In the genomic region with DNA sequence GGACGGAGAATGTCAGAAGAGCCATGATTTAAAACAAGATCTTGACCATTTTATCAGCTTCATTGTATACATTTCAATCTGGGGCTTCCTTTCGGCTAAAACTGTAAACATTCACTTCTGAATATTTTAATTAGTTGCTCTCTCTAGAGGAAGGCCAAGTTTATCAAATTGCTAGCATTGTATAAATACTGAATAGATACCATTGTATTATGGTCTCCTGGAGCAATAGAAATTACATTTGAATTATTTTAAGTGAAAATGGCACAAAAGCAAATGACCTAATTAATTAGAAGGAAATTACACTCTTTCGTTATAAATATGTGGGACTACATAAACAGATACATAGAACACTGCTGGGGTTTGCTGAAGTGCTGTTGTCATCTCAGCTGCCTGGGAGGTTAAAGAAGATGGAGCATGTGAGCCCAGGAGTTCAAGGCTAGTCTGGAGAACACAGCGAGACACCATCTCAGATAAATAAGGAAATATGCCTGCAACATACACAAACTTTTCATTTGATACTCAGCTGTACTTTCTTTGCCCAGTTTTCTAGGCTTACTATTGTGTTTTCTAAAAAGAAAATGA, we compare ENCODE assay signal across 20 mouse cellular contexts.
DNase-seq lines count a peak whose midpoint lies in the region; ATAC-seq and TF ChIP-seq lines count a peak whose summit lies in the region.
"Had no signal": no experiment of that assay in that cellular context is flagged by ENCODE, and none has a peak within 500 bp of the region (broad histone marks: within the 10 kb centered on the region; RNA-seq: fewer than 3 reads in every experiment).

No protein-coding gene starts in this region.

- intact Hi-C loops in heart, postnatal 10 days (cut with DNase I) = no loop called here
- intact Hi-C loops in heart, postnatal 14 days (cut with DNase I) = no loop called here

- WGBS in heart, embryonic 10.5 days = 47% methylated on average over 4 of the region's 4 CpGs
- 55% methylated on average over 4 of the region's 4 CpGs for WGBS in heart, embryonic 15.5 days
- 61% methylated on average over 4 of the region's 4 CpGs for WGBS in liver, embryonic 11.5 days
- 66% methylated on average over 4 of the region's 4 CpGs for WGBS in liver, postnatal 0 days (ENCODE audit: insufficient replicate concordance)
- 38% methylated on average over 4 of the region's 4 CpGs for WGBS in lung, postnatal 0 days

- H3K4me2 ChIP-seq in heart, embryonic 15.5 days = no peak overlapping the region
- H3K4me2 ChIP-seq in liver, embryonic 11.5 days = no peak overlapping the region
- no peak overlapping the region for H3K4me2 ChIP-seq in liver, postnatal 0 days (ENCODE audit: low read depth, low read length)
- no peak overlapping the region for H3K4me2 ChIP-seq in lung, postnatal 0 days (replicated peaks; ENCODE audit: low read depth, low read length)
- H3K4me2 ChIP-seq: forebrain, embryonic 13.5 days; hindbrain, embryonic 15.5 days had no signal

- no peak for TF ChIP-seq CTCF in liver, postnatal 0 days (IDR thresholded peaks at IDR 0.05; ENCODE audit: low read depth)
- TF ChIP-seq CTCF in lung, postnatal 0 days (IDR thresholded peaks at IDR 0.05) = no peak

- peak overlapping the region; percentile 52; the same call in 1 of the 2 replicates for H3K27ac ChIP-seq in heart, embryonic 10.5 days
- peak overlapping the region; percentile 54 for H3K27ac ChIP-seq in heart, embryonic 15.5 days
- peak overlapping the region; percentile 13; the same call in 1 of the 2 replicates for H3K27ac ChIP-seq in liver, embryonic 11.5 days (ENCODE audit: low read depth, low read length)
- no peak overlapping the region for H3K27ac ChIP-seq in liver, postnatal 0 days (ENCODE audit: low read depth)
- H3K27ac ChIP-seq in lung, postnatal 0 days (ENCODE audit: low read length) = no peak overlapping the region
- H3K27ac ChIP-seq: embryonic facial prominence, embryonic 10.5 days; forebrain, embryonic 13.5 days; hindbrain, embryonic 15.5 days had no signal

- no peak for TF ChIP-seq EP300 in liver, postnatal 0 days (IDR thresholded peaks at IDR 0.05; ENCODE audit: low read depth)
- TF ChIP-seq EP300 in lung, postnatal 0 days (IDR thresholded peaks at IDR 0.05) = no peak

- no peak for ATAC-seq in heart, embryonic 15.5 days (replicated peaks; ENCODE audit: insufficient number of reproducible peaks, insufficient read depth, low FRiP score, low read depth)
- ATAC-seq in liver, embryonic 11.5 days (replicated peaks; ENCODE audit: low FRiP score) = no peak
- no peak for ATAC-seq in liver, postnatal 0 days
- ATAC-seq in lung, postnatal 0 days = peak; percentile 30; the same call in 1 of the 2 replicates
- ATAC-seq: CD4-positive, CD25-positive, alpha-beta regulatory T cell, adult 4 months; forebrain, embryonic 13.5 days; forebrain, postnatal 0 days had no signal

- no peaks in the 10 kb centered on the region for H3K27me3 ChIP-seq in heart, embryonic 10.5 days (ENCODE audit: insufficient read depth, poor library complexity, severe bottlenecking)
- no peaks in the 10 kb centered on the region for H3K27me3 ChIP-seq in heart, embryonic 15.5 days
- H3K27me3 ChIP-seq in liver, embryonic 11.5 days (replicated peaks; ENCODE audit: control insufficient read depth, insufficient read depth, low read length) = no peaks in the 10 kb centered on the region
- no peaks in the 10 kb centered on the region for H3K27me3 ChIP-seq in liver, postnatal 0 days (ENCODE audit: insufficient read depth, low read length)
- no peaks in the 10 kb centered on the region for H3K27me3 ChIP-seq in lung, postnatal 0 days (replicated peaks; ENCODE audit: insufficient read depth, low read length)
- H3K27me3 ChIP-seq: forebrain, embryonic 13.5 days; hindbrain, embryonic 15.5 days had no signal

- no peak for DNase-seq in heart, embryonic 10.5 days (ENCODE audit: low spot score)
- no peak for DNase-seq in heart, postnatal 10 days
- no peak for DNase-seq in heart, postnatal 14 days
- no peak for DNase-seq in liver, embryonic 11.5 days (ENCODE audit: low spot score)
- no peak for DNase-seq in liver, postnatal 0 days
- DNase-seq in lung, postnatal 0 days (ENCODE audit: low spot score) = peak; percentile 10
- no peak for DNase-seq in lung, postnatal 14 days
- DNase-seq: adrenal gland, adult 8-10 months; adrenal gland, postnatal 36 days; B cell, adult 2 months; cerebellum, adult 2 months; cerebellum, postnatal 10 days; forebrain, postnatal 0 days; gastrocnemius, postnatal 14 days had no signal

- no peaks in the 10 kb centered on the region for H3K9me3 ChIP-seq in heart, embryonic 10.5 days
- no peaks in the 10 kb centered on the region for H3K9me3 ChIP-seq in heart, embryonic 15.5 days (replicated peaks)
- H3K9me3 ChIP-seq in liver, embryonic 11.5 days (ENCODE audit: control insufficient read depth, low read length) = no peaks in the 10 kb centered on the region
- no peaks in the 10 kb centered on the region for H3K9me3 ChIP-seq in liver, postnatal 0 days (ENCODE audit: low read length)
- no peaks in the 10 kb centered on the region for H3K9me3 ChIP-seq in lung, postnatal 0 days (ENCODE audit: low read length)
- H3K9me3 ChIP-seq: embryonic facial prominence, embryonic 10.5 days; forebrain, embryonic 13.5 days; G1E; hindbrain, embryonic 15.5 days had no signal

- H3K4me3 ChIP-seq in heart, embryonic 10.5 days = no peak overlapping the region
- H3K4me3 ChIP-seq in heart, embryonic 15.5 days = no peak overlapping the region
- H3K4me3 ChIP-seq in liver, embryonic 11.5 days (ENCODE audit: low read depth, low read length) = no peak overlapping the region
- no peak overlapping the region for H3K4me3 ChIP-seq in liver, postnatal 0 days (ENCODE audit: low read depth, low read length)
- H3K4me3 ChIP-seq in lung, postnatal 0 days (ENCODE audit: low read depth, low read length) = no peak overlapping the region
- H3K4me3 ChIP-seq: embryonic facial prominence, embryonic 10.5 days; forebrain, embryonic 13.5 days; hindbrain, embryonic 15.5 days had no signal

- no peak overlapping the region for H3K9ac ChIP-seq in heart, embryonic 15.5 days
- H3K9ac ChIP-seq in liver, embryonic 11.5 days (ENCODE audit: low read depth, low read length) = no peak overlapping the region
- no peak overlapping the region for H3K9ac ChIP-seq in liver, postnatal 0 days (replicated peaks)
- H3K9ac ChIP-seq in lung, postnatal 0 days (replicated peaks; ENCODE audit: low read depth) = no peak overlapping the region
- H3K9ac ChIP-seq: forebrain, embryonic 13.5 days; forebrain, postnatal 0 days; hindbrain, embryonic 15.5 days had no signal

- H3K4me1 ChIP-seq in heart, embryonic 10.5 days = peaks cover 9% of the 10 kb centered on the region; the same call in 1 of the 2 replicates
- H3K4me1 ChIP-seq in heart, embryonic 15.5 days (replicated peaks) = peaks cover 20% of the 10 kb centered on the region
- 0 out of 2 replicates have a peak, but pooled peaks cover 2% of the 10 kb centered on the region for H3K4me1 ChIP-seq in liver, embryonic 11.5 days (replicated peaks; ENCODE audit: control insufficient read depth, insufficient read depth, low read length)
- H3K4me1 ChIP-seq in liver, postnatal 0 days (ENCODE audit: insufficient read depth) = no peaks in the 10 kb centered on the region; the same call in 1 of the 2 replicates
- H3K4me1 ChIP-seq in lung, postnatal 0 days (ENCODE audit: insufficient read depth, low read depth, low read length) = no peaks in the 10 kb centered on the region
- H3K4me1 ChIP-seq: forebrain, embryonic 13.5 days; hindbrain, embryonic 15.5 days had no signal

- no peaks in the 10 kb centered on the region for H3K36me3 ChIP-seq in heart, embryonic 10.5 days
- H3K36me3 ChIP-seq in heart, embryonic 15.5 days = no peaks in the 10 kb centered on the region
- no peaks in the 10 kb centered on the region for H3K36me3 ChIP-seq in liver, embryonic 11.5 days (ENCODE audit: control insufficient read depth, insufficient read depth, low read length)
- H3K36me3 ChIP-seq in liver, postnatal 0 days (replicated peaks; ENCODE audit: insufficient read depth, low read length) = no peaks in the 10 kb centered on the region
- H3K36me3 ChIP-seq in lung, postnatal 0 days (ENCODE audit: insufficient read depth, low read length) = no peaks in the 10 kb centered on the region
- H3K36me3 ChIP-seq: embryonic facial prominence, embryonic 10.5 days; G1E; hindbrain, embryonic 15.5 days had no signal

Comparison
In these comparisons a context has a peak if more than half of its experiments do, and no peak if none do; other contexts are left out.
1. H3K27ac ChIP-seq: peak in heart, embryonic 10.5 days (single experiment), heart, embryonic 15.5 days (single experiment) and liver, embryonic 11.5 days (single experiment); none in liver, postnatal 0 days (single experiment) and lung, postnatal 0 days (single experiment).